Mouse (Mus musculus) left cerebral cortex, postnatal 4 days (tissue): ENCODE data around the gene Coa6. TPM values are rescaled to one million over a fixed set of nuclear protein-coding genes. Genes with fewer than 3 reads are reported as not detected.
"Not testable (repeated sequence)": the region's sequence is repeated elsewhere in the genome, so short reads cannot be mapped to it uniquely, and the experiment has no call there.

Experiments
- DNase-seq: peaks from one replicate; pipeline ENCODE4 v3.0.0-alpha.2; 2022
- intact Hi-C: fragments of 180-260 bp; cut with DNase I; formaldehyde crosslinking; loops from one replicate; pipeline ENCODE4 v1.15.1; 2025
- total RNA-seq, 2 experiments: library from RNA; stranded (reverse); gene quantifications; 2 replicates each; pipeline ENCODE4 v1.2.3; 2021

Gene Coa6
- 10 to 100 TPM; 21.0 to 23.0 TPM for total RNA-seq

DNA sequence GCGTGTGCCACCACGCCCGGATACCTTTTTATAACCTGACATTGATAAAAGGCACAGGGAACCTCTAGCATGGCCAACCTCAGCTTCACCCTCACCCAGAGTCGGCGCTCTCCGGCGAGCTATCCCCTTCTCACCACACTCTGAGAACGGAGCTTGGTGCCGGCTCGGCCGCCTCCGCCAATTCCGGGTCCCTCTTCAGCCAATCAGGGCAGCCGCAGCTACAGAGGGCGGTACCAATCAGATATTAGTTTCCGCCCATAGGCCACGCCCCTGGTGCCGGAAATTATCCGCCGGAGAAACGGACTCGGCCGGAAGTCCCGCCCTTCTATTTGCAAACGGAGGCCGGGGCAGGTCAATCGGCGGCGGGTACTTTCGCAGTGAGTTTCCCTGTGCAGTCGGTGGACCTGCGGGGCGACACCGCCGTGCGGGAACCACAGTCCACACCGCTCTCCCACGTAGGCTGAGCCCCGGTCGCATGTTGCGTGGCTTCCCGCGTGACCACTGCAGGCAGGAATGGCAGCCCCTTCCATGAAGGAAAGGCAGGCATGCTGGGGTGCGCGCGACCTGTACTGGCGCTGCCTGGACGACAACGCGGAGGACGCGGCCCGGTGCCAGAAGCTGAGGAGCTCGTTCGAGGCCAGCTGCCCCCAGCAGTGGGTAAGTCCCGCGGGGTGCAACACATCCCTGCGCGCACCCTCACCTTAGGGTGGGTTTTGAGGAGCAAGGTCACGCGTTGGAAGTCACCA, at the start of gene Coa6:
TSS of gene Coa6 (plus strand) at position 342 of the 746 bp plus-strand sequence.
- intact Hi-C loops = loop anchor here (10.0 kb wide), 2 partner anchors 168 to 468 kb away; no protein-coding TSS in a partner anchor
- DNase-seq = peak; percentile 99

GRCm38 (mm10) chr8:126379580-126379979, 42.7 kb upstream of the Coa6 start:
- intact Hi-C loops = no loop called here
- DNase-seq = no peak

GRCm38 (mm10) chr8:126380141-126380540, 42.2 kb upstream of the Coa6 start:
- peak; percentile 66 for DNase-seq
- intact Hi-C loops = no loop called here

GRCm38 (mm10) chr8:126381299-126381698, 41.0 kb upstream of the Coa6 start:
- DNase-seq = no peak
- intact Hi-C loops = no loop called here

DNA sequence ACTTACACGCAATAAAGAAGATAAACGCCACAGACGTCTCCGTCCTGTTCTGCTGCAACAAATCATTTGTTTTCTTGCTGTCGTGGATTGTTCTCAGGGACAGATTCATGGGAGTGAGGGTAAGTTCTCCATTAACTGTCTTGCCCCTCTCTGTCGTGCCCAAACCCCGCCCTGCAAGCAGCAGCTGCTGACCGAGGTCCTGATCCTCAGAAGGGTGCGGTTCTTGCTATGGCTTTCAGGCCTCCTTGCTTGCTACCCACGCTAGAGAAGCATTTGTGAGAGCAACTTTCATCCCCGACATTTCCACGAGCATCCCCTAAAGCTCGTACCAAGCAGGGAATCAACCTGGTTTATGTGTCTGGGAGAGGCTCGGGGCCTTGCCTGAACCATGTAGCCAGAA, 40.1 kb upstream of the Coa6 start:
- intact Hi-C loops = no loop called here
- no peak for DNase-seq

- peak; percentile 63 for DNase-seq
- intact Hi-C loops = no loop called here
These were observed 39.6 kb upstream of the Coa6 start for GRCm38 (mm10) chr8:126382749-126383148.

GRCm38 (mm10) chr8:126387566-126387965, 34.7 kb upstream of the Coa6 start:
- no peak for DNase-seq
- intact Hi-C loops = no loop called here

GRCm38 (mm10) chr8:126391541-126391940, 30.8 kb upstream of the Coa6 start:
- DNase-seq = peak; percentile 60

GRCm38 (mm10) chr8:126395386-126395785, 26.9 kb upstream of the Coa6 start:
- no peak for DNase-seq
- intact Hi-C loops = no loop called here

More at GRCm38 (mm10) chr8:126391541-126391940, 30.8 kb upstream of the Coa6 start:
- intact Hi-C loops = no loop called here

DNA sequence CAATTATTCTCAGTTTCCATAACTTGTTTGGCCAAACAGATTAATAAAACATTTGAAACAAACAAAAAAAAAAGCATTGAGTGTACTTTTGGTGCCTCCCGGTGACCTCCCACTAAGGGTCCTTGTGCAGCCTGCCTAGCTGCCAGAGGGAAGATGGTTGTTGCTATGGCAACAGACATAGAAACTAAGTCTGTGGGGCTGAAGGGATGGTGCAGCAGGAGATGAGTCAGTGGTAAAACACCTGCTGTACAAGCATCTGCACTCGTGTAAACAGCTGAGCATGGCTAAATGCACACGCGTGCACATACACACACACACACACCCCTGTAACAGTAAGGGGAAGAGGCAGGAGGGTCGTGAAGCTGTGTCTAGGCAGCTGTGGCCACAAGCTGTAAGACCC, 26.4 kb upstream of the Coa6 start:
- no peak for DNase-seq
- intact Hi-C loops = no loop called here

- no peak for DNase-seq
- intact Hi-C loops = no loop called here
These were observed 24.0 kb upstream of the Coa6 start for GRCm38 (mm10) chr8:126398349-126398748.

GRCm38 (mm10) chr8:126404550-126404949, 17.8 kb upstream of the Coa6 start:
- intact Hi-C loops, DNase-seq: not testable (repeated sequence)

GRCm38 (mm10) chr8:126405030-126405429, 17.3 kb upstream of the Coa6 start:
- DNase-seq = no peak
- intact Hi-C loops = no loop called here

- no peak for DNase-seq
- intact Hi-C loops = loop anchor here (10.0 kb wide), 2 partner anchors 166 to 466 kb away; no protein-coding TSS in a partner anchor
These were observed 1.5 kb upstream of the Coa6 start for GRCm38 (mm10) chr8:126420834-126421233.

- intact Hi-C loops = loop anchor here (10.0 kb wide), 2 partner anchors 168 to 468 kb away; no protein-coding TSS in a partner anchor
- no peak for DNase-seq
These were observed 595 bp downstream of the Coa6 start for GRCm38 (mm10) chr8:126422920-126423300.

GRCm38 (mm10) chr8:126424163-126424562, 1.8 kb downstream of the Coa6 start:
- intact Hi-C loops = loop anchor here (10.0 kb wide), 2 partner anchors 169 to 469 kb away; no protein-coding TSS in a partner anchor
- no peak for DNase-seq

DNA sequence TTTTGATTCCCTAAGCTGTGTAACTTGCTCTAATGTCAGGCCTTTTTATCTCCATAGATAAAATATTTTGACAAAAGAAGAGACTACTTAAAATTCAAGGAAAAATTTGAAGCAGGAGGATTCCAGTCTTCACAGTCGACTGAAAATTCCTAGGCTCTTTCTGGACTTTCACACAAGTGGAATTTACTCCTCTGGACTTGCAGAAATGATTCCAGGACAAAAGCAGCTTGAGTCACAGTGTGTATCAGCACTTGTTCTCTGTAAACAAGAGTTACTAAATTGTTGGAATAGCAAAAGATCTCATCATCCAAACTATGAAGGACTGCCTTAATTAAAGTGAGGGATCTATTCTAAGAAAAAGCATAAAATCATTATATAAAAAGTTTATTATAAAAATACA, 2.6 kb downstream of the Coa6 start:
- no peak for DNase-seq
- intact Hi-C loops = loop anchor here (10.0 kb wide), 2 partner anchors 170 to 470 kb away; no protein-coding TSS in a partner anchor

DNA sequence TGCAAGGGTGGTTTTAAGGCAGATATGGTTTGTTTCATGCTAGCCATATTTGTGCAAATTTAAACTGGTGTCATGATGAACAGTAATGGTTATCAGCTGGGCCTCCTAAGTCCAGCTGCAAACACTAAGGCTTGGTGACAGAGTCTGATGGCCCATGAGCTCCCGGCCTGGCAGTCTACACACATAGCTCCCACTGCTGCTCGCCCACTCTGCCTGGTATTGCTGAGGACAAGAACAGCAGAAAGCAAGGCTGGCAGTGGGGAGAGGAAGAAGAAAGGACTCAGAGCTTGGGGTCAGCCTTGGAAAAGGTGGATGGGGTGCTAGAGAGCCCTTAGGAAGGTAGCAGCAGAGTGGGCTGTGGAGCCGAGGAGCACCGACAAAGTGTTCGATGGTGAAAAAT, 7.3 kb downstream of the Coa6 start:
- no peak for DNase-seq
- intact Hi-C loops = loop anchor here (10.0 kb wide), 2 partner anchors 175 to 475 kb away; no protein-coding TSS in a partner anchor

- no peak for DNase-seq
- intact Hi-C loops = no loop called here
These were observed 11.5 kb downstream of the Coa6 start for GRCm38 (mm10) chr8:126433827-126434226.

- DNase-seq = peak; percentile 15
- intact Hi-C loops = no loop called here
These were observed 16.6 kb downstream of the Coa6 start for GRCm38 (mm10) chr8:126438937-126439336.

DNA sequence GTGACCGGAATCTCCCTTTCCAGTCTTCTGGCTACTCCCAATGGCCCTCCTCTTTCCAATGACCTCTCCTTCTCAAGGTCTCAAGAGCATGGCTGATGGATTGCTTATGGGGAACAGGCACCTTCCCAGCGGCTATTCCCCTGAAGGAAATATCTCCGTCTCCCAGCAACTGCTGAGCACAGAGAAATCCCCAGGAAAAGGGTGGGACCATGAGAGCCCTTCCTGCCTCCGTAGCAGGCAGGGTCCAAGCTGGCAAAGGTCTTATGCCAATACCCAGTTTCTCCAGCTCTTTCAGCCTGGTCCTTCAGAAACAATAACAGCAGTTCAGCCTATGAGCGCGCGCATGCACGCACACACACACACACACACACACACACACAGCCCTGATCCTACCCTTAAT, 28.8 kb downstream of the Coa6 start:
- intact Hi-C loops = no loop called here
- DNase-seq = no peak

- intact Hi-C loops = no loop called here
- peak; percentile 43 for DNase-seq
These were observed 33.1 kb downstream of the Coa6 start for GRCm38 (mm10) chr8:126455383-126455782.
